Mouse (Mus musculus) forebrain, embryonic 14.5 days (tissue): ENCODE data around the gene Cfd. TPM values are rescaled to one million over a fixed set of nuclear protein-coding genes. Genes with fewer than 3 reads are reported as not detected.

Experiments used
- ATAC-seq: fragments of 200-750 bp; cut with Nextera tagmentation; 2 replicates; pipeline ENCODE4 v1.8.0; 2017; ENCODE audit warnings: mild to moderate bottlenecking, moderate library complexity
- DNase-seq: peaks from one replicate; pipeline ENCODE4 v3.0.0-alpha.2; 2015; ENCODE audit warnings: low spot score
- H3K27ac ChIP-seq: fragments of 300-500 bp; sonication (generic); 2 replicates; pipeline ENCODE4 v1.5.1; 2014; ENCODE audit warnings: low read depth, mild to moderate bottlenecking, control low read depth, low read length, moderate library complexity
- H3K27me3 ChIP-seq: fragments of 300-500 bp; sonication (generic); replicated peaks from 2 replicates; pipeline ENCODE4 v1.6.1; 2014; ENCODE audit warnings: low read length, control low read depth, mixed read lengths; ENCODE audit not compliant: control insufficient read depth, insufficient read depth
- H3K36me3 ChIP-seq: fragments of 300-500 bp; sonication (generic); 2 replicates; pipeline ENCODE4 v1.6.1; 2014; ENCODE audit warnings: low read length, control low read depth; ENCODE audit not compliant: control insufficient read depth, insufficient read depth
- H3K4me1 ChIP-seq: fragments of 300-500 bp; sonication (generic); 2 replicates; pipeline ENCODE4 v1.6.1; 2014; ENCODE audit warnings: antibody characterized with exemption, low read length, control low read depth; ENCODE audit not compliant: control insufficient read depth, insufficient read depth
- H3K4me2 ChIP-seq: fragments of 300-500 bp; sonication (generic); 2 replicates; pipeline ENCODE4 v1.6.1; 2014; ENCODE audit warnings: mild to moderate bottlenecking, control low read depth, low read length
- H3K4me3 ChIP-seq: fragments of 300-500 bp; sonication (generic); 2 replicates; pipeline ENCODE4 v1.5.1; 2014; ENCODE audit warnings: low read depth, low read length, control low read depth
- H3K9ac ChIP-seq: fragments of 300-500 bp; sonication (generic); 2 replicates; pipeline ENCODE4 v1.6.1; 2014; ENCODE audit warnings: mild to moderate bottlenecking, low read length, control low read depth, moderate library complexity
- H3K9me3 ChIP-seq: fragments of 300-500 bp; sonication (generic); replicated peaks from 2 replicates; pipeline ENCODE4 v1.6.1; 2016; ENCODE audit warnings: low read length, control low read depth, mixed read lengths; ENCODE audit not compliant: control insufficient read depth
- WGBS: fragments of 180-500 bp; shearing (Covaris S2); extraction: QIAGEN DNeasy Blood & Tissue Kit; methylation state at CpG from one replicate; pipeline ENCODE4 v1.1.7; 2014; 5-methylcytosine and 5-hydroxymethylcytosine counted together
- polyA plus RNA-seq: library from polyadenylated mRNA; unstranded; fragments of >200 nt; fragmentation: Nextera tagmentation; extraction: Ambion mirVana; gene quantifications from 2 replicates; pipeline ENCODE4 v1.2.1, GENCODE M21; 2014

The Cfd gene
- polyA plus RNA-seq, 1 experiment from 2014 or later = not detected

GRCm38 (mm10) chr10:79929967-79930825 lies 39.5 kb downstream of the Cfd start:
- no peak overlapping the region; the same call in 1 of the 2 replicates for H3K9ac ChIP-seq
- 88% methylated on average over 18 of the region's 18 CpGs for WGBS
- no peak overlapping the region for H3K4me2 ChIP-seq
- ATAC-seq = no peak
- no peak overlapping the region for H3K4me3 ChIP-seq
- H3K36me3 ChIP-seq = peaks cover 18% of the 10 kb centered on the region; the same call in 1 of the 2 replicates
- peaks cover 12% of the 10 kb centered on the region; the same call in 1 of the 2 replicates for H3K4me1 ChIP-seq
- H3K27ac ChIP-seq = no peak overlapping the region
- no peaks in the 10 kb centered on the region for H3K9me3 ChIP-seq
- no peak for DNase-seq
- H3K27me3 ChIP-seq = no peaks in the 10 kb centered on the region

- Histone ChIP-seq H3K9me3 (no peaks in the 10 kb centered on the region), H3K4me1 (peaks cover 12% of the 10 kb centered on the region; the same call in 1 of the 2 replicates), H3K9ac (no peak overlapping the region), H3K27me3 (no peaks in the 10 kb centered on the region), H3K36me3 (peaks cover 18% of the 10 kb centered on the region; the same call in 1 of the 2 replicates), H3K27ac (no peak overlapping the region), H3K4me2 (no peak overlapping the region), H3K4me3 (no peak overlapping the region)
- DNase-seq (no peak), ATAC-seq (no peak)
- 86% methylated on average over 16 of the region's 16 CpGs for WGBS
Observed at GRCm38 (mm10) chr10:79930826-79931186, 40.2 kb downstream of the Cfd start.

- Histone ChIP-seq H3K4me3 (no peak overlapping the region), H3K27me3 (no peaks in the 10 kb centered on the region), H3K9me3 (no peaks in the 10 kb centered on the region), H3K9ac (no peak overlapping the region), H3K4me1 (peaks cover 6% of the 10 kb centered on the region; the same call in 1 of the 2 replicates), H3K27ac (no peak overlapping the region), H3K4me2 (no peak overlapping the region), H3K36me3 (peaks cover 18% of the 10 kb centered on the region; the same call in 1 of the 2 replicates)
- 90% methylated on average over 9 of the region's 9 CpGs for WGBS
- ATAC-seq = no peak
- no peak for DNase-seq
Observed at GRCm38 (mm10) chr10:79931797-79932196, 41.1 kb downstream of the Cfd start.

- Histone ChIP-seq H3K27ac (no peak overlapping the region; the same call in 1 of the 2 replicates), H3K4me3 (no peak overlapping the region), H3K9ac (no peak overlapping the region), H3K4me1 (peaks cover 10% of the 10 kb centered on the region; the same call in 1 of the 2 replicates), H3K4me2 (no peak overlapping the region), H3K9me3 (no peaks in the 10 kb centered on the region), H3K27me3 (no peaks in the 10 kb centered on the region), H3K36me3 (peaks cover 19% of the 10 kb centered on the region; the same call in 1 of the 2 replicates)
- WGBS = 32% methylated on average over 8 of the region's 8 CpGs
- ATAC-seq (no peak), DNase-seq (no peak)
Observed at GRCm38 (mm10) chr10:79932736-79933135, 42.1 kb downstream of the Cfd start.

GRCm38 (mm10) chr10:79933145-79933679 lies 42.6 kb downstream of the Cfd start:
- no peak for DNase-seq
- H3K36me3 ChIP-seq = peaks cover 20% of the 10 kb centered on the region; the same call in 1 of the 2 replicates
- 72% methylated on average over 9 of the region's 9 CpGs for whole genome bisulfite sequencing
- no peak overlapping the region for H3K9ac ChIP-seq
- no peak overlapping the region for H3K4me3 ChIP-seq
- H3K4me2 ChIP-seq = no peak overlapping the region
- H3K27ac ChIP-seq = no peak overlapping the region; the same call in 1 of the 2 replicates
- no peaks in the 10 kb centered on the region for H3K9me3 ChIP-seq
- ATAC-seq = no peak
- peaks cover 10% of the 10 kb centered on the region; the same call in 1 of the 2 replicates for H3K4me1 ChIP-seq
- no peaks in the 10 kb centered on the region for H3K27me3 ChIP-seq

GRCm38 (mm10) chr10:79933861-79934260 lies 43.2 kb downstream of the Cfd start:
- no peak for DNase-seq
- Histone ChIP-seq H3K9ac (no peak overlapping the region), H3K27me3 (no peaks in the 10 kb centered on the region), H3K27ac (peak overlapping the region; percentile 35; the same call in 1 of the 2 replicates), H3K36me3 (peaks cover 20% of the 10 kb centered on the region; the same call in 1 of the 2 replicates), H3K9me3 (no peaks in the 10 kb centered on the region), H3K4me3 (no peak overlapping the region), H3K4me2 (no peak overlapping the region), H3K4me1 (peaks cover 9% of the 10 kb centered on the region; the same call in 1 of the 2 replicates)
- ATAC-seq = no peak
- WGBS = 39% methylated on average over 6 of the region's 6 CpGs

- peaks cover 5% of the 10 kb centered on the region; the same call in 1 of the 2 replicates for H3K4me1 ChIP-seq
- peaks cover 20% of the 10 kb centered on the region; the same call in 1 of the 2 replicates for H3K36me3 ChIP-seq
- WGBS = 66% methylated on average over 13 of the region's 13 CpGs
- DNase-seq (peak; percentile 44), ATAC-seq (peak; percentile 49)
- H3K9ac ChIP-seq = no peak overlapping the region
- H3K27me3 ChIP-seq = no peaks in the 10 kb centered on the region
- H3K9me3 ChIP-seq = no peaks in the 10 kb centered on the region
- H3K4me2 ChIP-seq = no peak overlapping the region
- no peak overlapping the region for H3K4me3 ChIP-seq
- peak overlapping the region; percentile 35; the same call in 1 of the 2 replicates for H3K27ac ChIP-seq
Observed at GRCm38 (mm10) chr10:79934272-79934721, 43.6 kb downstream of the Cfd start.

- H3K9me3 ChIP-seq = no peaks in the 10 kb centered on the region
- H3K4me3 ChIP-seq = no peak overlapping the region
- ATAC-seq = no peak
- H3K4me2 ChIP-seq = no peak overlapping the region
- H3K27ac ChIP-seq = 0 out of 2 replicates have a peak overlapping the region, but pooled peaks have one; percentile 35
- H3K27me3 ChIP-seq = no peaks in the 10 kb centered on the region
- H3K9ac ChIP-seq = no peak overlapping the region
- peaks cover 20% of the 10 kb centered on the region; the same call in 1 of the 2 replicates for H3K36me3 ChIP-seq
- WGBS = 90% methylated on average over 16 of the region's 16 CpGs
- DNase-seq = no peak
- peaks cover 4% of the 10 kb centered on the region; the same call in 1 of the 2 replicates for H3K4me1 ChIP-seq
Observed at GRCm38 (mm10) chr10:79934794-79935569, 44.3 kb downstream of the Cfd start.
